In the genomic region with DNA sequence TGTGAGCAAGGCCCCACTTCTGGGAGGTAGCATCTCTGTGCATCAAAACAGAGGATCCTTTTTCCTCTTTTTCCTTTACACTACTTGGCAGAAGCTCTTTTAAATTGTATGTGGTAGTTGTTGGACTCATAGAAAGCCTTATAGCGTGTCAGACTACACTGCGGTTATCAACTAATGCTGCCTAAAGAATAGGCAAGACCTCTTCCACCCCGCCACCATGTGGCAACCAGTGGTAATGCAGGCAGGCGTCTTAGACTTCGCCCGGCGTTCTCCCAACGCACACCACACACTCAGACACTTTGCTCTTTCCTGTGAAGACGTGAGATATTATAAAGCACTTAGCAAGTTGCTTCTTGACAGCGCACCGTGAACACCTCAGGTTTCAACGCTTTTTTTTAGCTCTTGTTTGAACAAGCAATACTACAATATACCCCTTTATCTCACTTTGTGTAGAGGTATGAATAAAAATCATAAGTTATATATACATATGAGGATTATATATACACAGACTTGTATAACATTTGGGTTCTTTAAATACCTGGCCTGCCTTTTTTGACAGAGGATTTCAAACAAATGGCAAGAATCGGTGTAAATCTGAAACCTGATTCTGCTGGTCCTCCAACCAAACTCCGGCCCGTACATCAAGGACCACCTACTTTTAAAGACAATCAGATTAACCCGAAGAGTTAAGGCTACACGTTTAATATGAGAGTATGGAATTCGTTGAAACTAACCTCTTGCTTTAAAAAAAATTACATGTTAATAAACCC, we compare ENCODE assay signal across 8 mouse cellular contexts. TPM values are rescaled to one million over a fixed set of nuclear protein-coding genes. Genes with fewer than 3 reads are reported as not detected.
DNase-seq lines count a peak whose midpoint lies in the region; ATAC-seq lines count a peak whose summit lies in the region.

No protein-coding gene starts in this region.

- ATAC-seq in heart, embryonic 12.5 days (ENCODE audit: insufficient number of reproducible peaks, low FRiP score) = no peak
- peak; percentile 73 for ATAC-seq in granulocyte monocyte progenitor cell, adult 5-6 weeks (replicated peaks; ENCODE audit: poor library complexity, severe bottlenecking)
- 0 out of 2 replicates have a peak, but pooled peaks have one; percentile 45 for ATAC-seq in limb, embryonic 15.5 days (ENCODE audit: insufficient number of reproducible peaks, low FRiP score, low TSS enrichment, low read depth)
- peak; percentile 61 for ATAC-seq in monocyte, adult 5-6 weeks (replicated peaks; ENCODE audit: insufficient number of reproducible peaks, low FRiP score, low TSS enrichment, poor library complexity, severe bottlenecking)

- no peak overlapping the region for H3K4me3 ChIP-seq in heart, embryonic 12.5 days
- H3K4me3 ChIP-seq in limb, embryonic 15.5 days = no peak overlapping the region

- H3K27ac ChIP-seq in heart, embryonic 12.5 days (ENCODE audit: poor library complexity, severe bottlenecking) = no peak overlapping the region
- no peak overlapping the region for H3K27ac ChIP-seq in limb, embryonic 15.5 days

- no peak overlapping the region for H3K4me2 ChIP-seq in heart, embryonic 12.5 days
- no peak overlapping the region for H3K4me2 ChIP-seq in limb, embryonic 15.5 days

- peaks cover 6% of the 10 kb centered on the region for H3K4me1 ChIP-seq in heart, embryonic 12.5 days (replicated peaks)
- peaks cover 12% of the 10 kb centered on the region; the same call in 1 of the 2 replicates for H3K4me1 ChIP-seq in limb, embryonic 15.5 days

- H3K9ac ChIP-seq in heart, embryonic 12.5 days = no peak overlapping the region
- H3K9ac ChIP-seq in limb, embryonic 15.5 days = no peak overlapping the region

- H3K27me3 ChIP-seq in heart, embryonic 12.5 days (replicated peaks) = peaks cover 37% of the 10 kb centered on the region
- peaks cover 22% of the 10 kb centered on the region for H3K27me3 ChIP-seq in limb, embryonic 15.5 days

- no peaks in the 10 kb centered on the region for H3K36me3 ChIP-seq in heart, embryonic 12.5 days
- no peaks in the 10 kb centered on the region for H3K36me3 ChIP-seq in limb, embryonic 15.5 days

- WGBS in heart, embryonic 12.5 days = 13% methylated on average over 18 of the region's 18 CpGs
- 11% methylated on average over 18 of the region's 18 CpGs for WGBS in limb, embryonic 15.5 days

- H3K9me3 ChIP-seq in heart, embryonic 12.5 days (replicated peaks) = no peaks in the 10 kb centered on the region
- no peaks in the 10 kb centered on the region for H3K9me3 ChIP-seq in limb, embryonic 15.5 days

- peak; percentile 92 for DNase-seq in heart, adult 11 months
- DNase-seq in embryo, embryonic 11.5 days (ENCODE audit: low read depth, low spot score) = peak; percentile 73
- DNase-seq in kidney, adult 8-10 months = peak; percentile 66 to 89
- peak; percentile 70 to 75 for DNase-seq in spleen, postnatal 36 days (ENCODE audit: low spot score in 2 of 2)

RNA-seq across cellular contexts. Expression of a gene that starts 23.5 kb away (rescaled TPM):
- 0.10 and 0.15 TPM in 2 replicates for polyA plus RNA-seq in heart, embryonic 12.5 days (2016; fragmentation: Nextera tagmentation; extraction: Ambion mirVana)
- not detected in 2 replicates for total RNA-seq in granulocyte monocyte progenitor cell, adult 5-6 weeks (2014; fragmentation: Nextera tagmentation)
- not detected in 2 replicates for total RNA-seq in granulocyte monocyte progenitor cell, adult 5-6 weeks (2017)
- 1.4 and 2.3 TPM in 2 replicates for polyA plus RNA-seq in limb, embryonic 15.5 days (2015; fragmentation: Nextera tagmentation; extraction: Ambion mirVana)
- not detected in 3 replicates for total RNA-seq in monocyte, adult 5-6 weeks (2017)

RNA-seq across cellular contexts. Expression of a gene that starts 25.8 kb away (rescaled TPM):
- 65.9 and 68.8 TPM in 2 replicates for polyA plus RNA-seq in heart, embryonic 12.5 days (2016; fragmentation: Nextera tagmentation; extraction: Ambion mirVana)
- total RNA-seq in granulocyte monocyte progenitor cell, adult 5-6 weeks (2014; fragmentation: Nextera tagmentation) = not detected in 2 replicates
- total RNA-seq in granulocyte monocyte progenitor cell, adult 5-6 weeks (2017) = not detected in 2 replicates
- polyA plus RNA-seq in limb, embryonic 15.5 days (2015; fragmentation: Nextera tagmentation; extraction: Ambion mirVana) = 6.0 and 13.3 TPM in 2 replicates
- total RNA-seq in monocyte, adult 5-6 weeks (2017) = 0.49 TPM in 1 of 3 replicates, not detected in the others
